Mouse (Mus musculus): ENCODE measurements at regions not wholly inside any gene's neighbourhood (a gene's known extent, or its start where the extent isn't known, plus 50 kb on each side); places are given as distances from the start of the nearest gene placed in this dataset.

- DNase-seq (ENCODE audit: low read depth in 3 of 3, low spot score in 3 of 3): no peak
- no peak for TF ChIP-seq EP300 (IDR thresholded peaks at IDR 0.05; ENCODE audit: low read depth)
- no peak for TF ChIP-seq CTCF (IDR thresholded peaks at IDR 0.05; ENCODE audit: low read depth)
- Histone ChIP-seq H3K4me3 (ENCODE audit: insufficient read depth in 1 of 2, low read depth in 2 of 2, low read length in 2 of 2) (no peak overlapping the region), H3K27ac (no peak overlapping the region), H3K4me2 (ENCODE audit: low read depth) (no peak overlapping the region), H3K36me3 (replicated peaks; ENCODE audit: control insufficient read depth, insufficient read depth, low read depth) (no peaks in the 10 kb centered on the region), H3K9ac (replicated peaks) (no peak overlapping the region), H3K4me1 (replicated peaks; ENCODE audit: control insufficient read depth in 2 of 2, insufficient read depth in 2 of 2, low read length in 1 of 2) (no peaks in the 10 kb centered on the region), H3K27me3 (ENCODE audit: control insufficient read depth, insufficient read depth, low read length) (no peaks in the 10 kb centered on the region), H3K9me3 (ENCODE audit: control insufficient read depth, low read length) (no peaks in the 10 kb centered on the region)
- WGBS (ENCODE audit: insufficient replicate concordance): 59% methylated on average over 3 of the region's 3 CpGs
- no peak for ATAC-seq (ENCODE audit: insufficient read depth)
These were observed 234.8 kb downstream of the 1700129C05Rik start for GRCm38 (mm10) chr14:58907932-58908331.

DNA sequence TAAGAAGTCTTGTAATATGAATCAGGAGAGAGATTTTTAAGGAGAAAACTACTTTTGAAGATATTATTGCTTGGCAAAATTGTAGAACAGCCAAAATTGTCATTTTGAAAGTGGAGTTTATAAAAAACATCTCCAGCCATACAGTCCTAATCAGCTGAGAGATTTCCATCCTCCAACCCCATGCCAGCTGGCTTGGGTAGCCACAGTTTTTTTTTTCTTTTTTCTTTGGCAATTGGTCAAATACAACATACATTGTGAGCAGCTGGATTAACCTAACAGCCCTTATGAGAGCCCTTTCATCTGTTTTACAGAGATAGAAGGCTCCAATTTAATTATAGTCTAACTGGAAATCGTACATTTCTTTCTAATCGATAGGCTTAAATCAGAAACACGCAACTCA lies 235.3 kb downstream of the 1700129C05Rik start:
- H3K4me1 ChIP-seq (replicated peaks; ENCODE audit: control insufficient read depth in 2 of 2, insufficient read depth in 2 of 2, low read length in 1 of 2): no peaks in the 10 kb centered on the region
- WGBS (ENCODE audit: insufficient replicate concordance): 77% methylated on average over 3 of the region's 3 CpGs
- no peaks in the 10 kb centered on the region for H3K9me3 ChIP-seq (ENCODE audit: control insufficient read depth, low read length)
- no peak overlapping the region for H3K9ac ChIP-seq (replicated peaks)
- TF ChIP-seq CTCF (IDR thresholded peaks at IDR 0.05; ENCODE audit: low read depth): no peak
- no peak for TF ChIP-seq EP300 (IDR thresholded peaks at IDR 0.05; ENCODE audit: low read depth)
- no peaks in the 10 kb centered on the region for H3K27me3 ChIP-seq (ENCODE audit: control insufficient read depth, insufficient read depth, low read length)
- ATAC-seq (ENCODE audit: insufficient read depth) (no peak), DNase-seq (ENCODE audit: low read depth in 3 of 3, low spot score in 3 of 3) (no peak)
- no peak overlapping the region for H3K27ac ChIP-seq
- no peaks in the 10 kb centered on the region for H3K36me3 ChIP-seq (replicated peaks; ENCODE audit: control insufficient read depth, insufficient read depth, low read depth)
- H3K4me2 ChIP-seq (ENCODE audit: low read depth): no peak overlapping the region
- no peak overlapping the region for H3K4me3 ChIP-seq (ENCODE audit: insufficient read depth in 1 of 2, low read depth in 2 of 2, low read length in 2 of 2)

GRCm38 (mm10) chr14:58906631-58907030 lies 236.1 kb downstream of the 1700129C05Rik start:
- WGBS (ENCODE audit: insufficient replicate concordance): 54% methylated on average over 4 of the region's 4 CpGs
- H3K9ac ChIP-seq (replicated peaks): no peak overlapping the region
- ATAC-seq (ENCODE audit: insufficient read depth): no peak

DNA sequence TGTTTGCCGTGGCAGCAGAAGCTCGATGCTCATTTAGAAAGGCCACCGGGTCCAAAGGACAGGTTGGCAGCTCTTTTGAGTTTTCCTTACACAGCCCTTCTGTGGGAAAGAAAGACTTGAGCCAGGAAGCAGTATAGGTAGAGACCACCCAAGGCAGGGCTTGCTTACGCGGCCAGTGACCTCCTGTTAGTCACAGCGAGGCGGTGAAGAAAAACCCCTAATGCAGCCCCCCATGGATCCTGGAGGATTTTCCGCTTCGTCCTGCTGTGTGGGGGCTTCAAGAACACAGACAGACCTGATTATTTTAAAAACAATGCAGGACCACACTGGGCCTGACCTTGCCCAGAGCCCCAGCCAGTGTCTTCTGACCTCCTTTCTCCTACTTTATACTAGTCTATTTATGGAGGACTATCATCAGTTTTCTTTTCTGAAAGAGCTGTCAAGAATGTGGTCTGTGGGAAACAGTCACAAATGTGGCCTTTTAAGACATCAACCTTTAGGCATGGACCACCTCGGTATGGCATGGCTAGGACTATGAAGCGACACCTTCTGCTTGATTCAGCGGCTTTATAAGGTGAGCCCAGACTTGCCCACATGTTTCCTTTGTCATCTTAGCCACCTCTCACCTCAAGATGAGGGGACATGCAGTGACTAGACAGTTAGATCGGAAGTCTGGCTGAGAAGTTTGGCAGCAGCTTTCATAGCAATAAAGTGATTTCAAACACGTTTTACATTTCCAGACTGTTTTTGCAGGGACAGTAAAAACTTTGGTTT lies 274.3 kb downstream of the 1700129C05Rik start:
- Histone ChIP-seq H3K27ac (no peak overlapping the region), H3K4me2 (ENCODE audit: low read depth) (no peak overlapping the region), H3K36me3 (replicated peaks; ENCODE audit: control insufficient read depth, insufficient read depth, low read depth) (no peaks in the 10 kb centered on the region), H3K27me3 (ENCODE audit: control insufficient read depth, insufficient read depth, low read length) (no peaks in the 10 kb centered on the region), H3K4me1 (replicated peaks; ENCODE audit: control insufficient read depth in 2 of 2, insufficient read depth in 2 of 2, low read length in 1 of 2) (no peaks in the 10 kb centered on the region), H3K9ac (replicated peaks) (no peak overlapping the region), H3K9me3 (ENCODE audit: control insufficient read depth, low read length) (no peaks in the 10 kb centered on the region), H3K4me3 (ENCODE audit: insufficient read depth in 1 of 2, low read depth in 2 of 2, low read length in 2 of 2) (no peak overlapping the region)
- DNase-seq (ENCODE audit: low read depth in 3 of 3, low spot score in 3 of 3): no peak
- WGBS (ENCODE audit: insufficient replicate concordance): 70% methylated on average over 14 of the region's 14 CpGs
- ATAC-seq (ENCODE audit: insufficient read depth): no peak
- TF ChIP-seq CTCF (IDR thresholded peaks at IDR 0.05; ENCODE audit: low read depth): no peak
- no peak for TF ChIP-seq EP300 (IDR thresholded peaks at IDR 0.05; ENCODE audit: low read depth)

More at GRCm38 (mm10) chr14:58906631-58907030, 236.1 kb downstream of the 1700129C05Rik start:
- Histone ChIP-seq H3K4me2 (ENCODE audit: low read depth) (no peak overlapping the region), H3K9me3 (ENCODE audit: control insufficient read depth, low read length) (no peaks in the 10 kb centered on the region), H3K36me3 (replicated peaks; ENCODE audit: control insufficient read depth, insufficient read depth, low read depth) (no peaks in the 10 kb centered on the region), H3K4me1 (replicated peaks; ENCODE audit: control insufficient read depth in 2 of 2, insufficient read depth in 2 of 2, low read length in 1 of 2) (no peaks in the 10 kb centered on the region), H3K4me3 (ENCODE audit: insufficient read depth in 1 of 2, low read depth in 2 of 2, low read length in 2 of 2) (no peak overlapping the region), H3K27me3 (ENCODE audit: control insufficient read depth, insufficient read depth, low read length) (no peaks in the 10 kb centered on the region), H3K27ac (no peak overlapping the region)
- no peak for TF ChIP-seq CTCF (IDR thresholded peaks at IDR 0.05; ENCODE audit: low read depth)
- no peak for TF ChIP-seq EP300 (IDR thresholded peaks at IDR 0.05; ENCODE audit: low read depth)
- DNase-seq (ENCODE audit: low read depth in 3 of 3, low spot score in 3 of 3): no peak

DNA sequence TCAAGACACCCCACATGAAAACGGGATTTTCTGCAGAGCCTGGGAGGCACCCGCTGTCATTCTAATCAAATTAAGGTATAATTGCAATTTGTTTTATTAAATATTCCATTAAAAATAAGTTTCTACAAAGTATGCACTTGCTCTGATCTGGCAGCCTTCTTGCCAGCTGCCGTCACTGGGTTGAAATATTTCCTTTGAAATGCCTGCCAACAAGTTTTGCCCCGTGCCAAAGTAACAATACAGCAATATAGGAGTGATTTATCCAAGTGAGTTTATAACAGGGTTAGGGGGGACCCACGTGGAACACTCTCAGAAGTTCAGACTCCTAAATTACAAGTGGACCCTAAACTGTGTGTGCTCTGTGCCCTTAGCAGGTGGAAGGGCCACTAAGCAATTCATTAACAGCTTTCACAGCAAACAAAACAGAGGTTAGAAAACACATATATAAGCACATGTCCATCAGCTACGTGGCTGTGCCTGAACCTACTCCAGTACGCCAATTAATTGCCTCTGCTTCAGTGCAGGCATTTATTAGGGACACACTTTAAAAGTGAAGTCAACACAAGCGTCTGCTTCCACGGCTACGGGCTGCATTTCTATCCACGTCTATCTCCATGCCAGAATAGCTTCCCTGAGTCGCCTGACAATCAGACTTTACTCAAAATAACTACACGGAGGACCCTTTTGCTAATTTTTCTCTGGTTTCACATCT lies 275.1 kb downstream of the 1700129C05Rik start:
- Histone ChIP-seq H3K4me3 (ENCODE audit: insufficient read depth in 1 of 2, low read depth in 2 of 2, low read length in 2 of 2) (no peak overlapping the region), H3K36me3 (replicated peaks; ENCODE audit: control insufficient read depth, insufficient read depth, low read depth) (no peaks in the 10 kb centered on the region), H3K4me1 (replicated peaks; ENCODE audit: control insufficient read depth in 2 of 2, insufficient read depth in 2 of 2, low read length in 1 of 2) (no peaks in the 10 kb centered on the region), H3K9me3 (ENCODE audit: control insufficient read depth, low read length) (no peaks in the 10 kb centered on the region), H3K27ac (no peak overlapping the region), H3K9ac (replicated peaks) (no peak overlapping the region), H3K4me2 (ENCODE audit: low read depth) (no peak overlapping the region), H3K27me3 (ENCODE audit: control insufficient read depth, insufficient read depth, low read length) (no peaks in the 10 kb centered on the region)
- ATAC-seq (ENCODE audit: insufficient read depth) (no peak), DNase-seq (ENCODE audit: low read depth in 3 of 3, low spot score in 3 of 3) (no peak)
- 54% methylated on average over 13 of the region's 13 CpGs for WGBS (ENCODE audit: insufficient replicate concordance)
- no peak for TF ChIP-seq CTCF (IDR thresholded peaks at IDR 0.05; ENCODE audit: low read depth)
- no peak for TF ChIP-seq EP300 (IDR thresholded peaks at IDR 0.05; ENCODE audit: low read depth)
